Comparison of ENCODE assay signal across 21 mouse cellular contexts in the genomic region with DNA sequence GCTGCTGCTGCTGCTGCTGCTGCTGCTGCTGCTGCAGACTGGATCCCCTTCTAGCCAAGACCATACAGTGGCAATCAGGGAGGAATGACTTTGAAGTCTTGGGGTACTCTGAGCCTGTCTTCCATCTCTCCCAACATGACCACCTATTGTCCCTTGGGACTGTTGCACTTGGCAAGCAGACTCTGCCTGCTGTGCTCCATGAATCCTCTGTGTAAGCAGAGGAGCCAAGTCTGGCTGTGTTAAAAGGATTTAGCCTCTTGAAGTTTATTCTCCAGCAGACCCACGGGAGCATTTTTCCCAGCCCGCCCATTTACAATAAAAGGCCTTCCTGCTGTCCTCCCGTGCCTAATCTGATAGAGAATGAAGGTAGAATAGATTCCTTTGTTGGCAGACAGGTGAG. TPM values are rescaled to one million over a fixed set of nuclear protein-coding genes. Genes with fewer than 3 reads are reported as not detected.
DNase-seq lines count a peak whose midpoint lies in the region; ATAC-seq and TF ChIP-seq lines count a peak whose summit lies in the region.
"Had no signal": no experiment of that assay in that cellular context is flagged by ENCODE, and none has a peak within 500 bp of the region (broad histone marks: within the 10 kb centered on the region; RNA-seq: fewer than 3 reads in every experiment).

No protein-coding gene starts in this region.

- H3K27ac ChIP-seq in forebrain, embryonic 13.5 days = no peak overlapping the region
- no peak overlapping the region for H3K27ac ChIP-seq in forebrain, embryonic 15.5 days (replicated peaks)
- H3K27ac ChIP-seq in hindbrain, postnatal 0 days = no peak overlapping the region
- H3K27ac ChIP-seq in hindbrain, embryonic 11.5 days (ENCODE audit: low read depth, low read length) = no peak overlapping the region
- no peak overlapping the region for H3K27ac ChIP-seq in midbrain, embryonic 15.5 days
- H3K27ac ChIP-seq: embryonic facial prominence, embryonic 12.5 days; hindbrain, embryonic 13.5 days; limb, embryonic 13.5 days; liver, embryonic 14.5 days; lung, embryonic 15.5 days; macrophage had no signal

- H3K9ac ChIP-seq in forebrain, embryonic 13.5 days = no peak overlapping the region
- no peak overlapping the region for H3K9ac ChIP-seq in forebrain, embryonic 15.5 days (replicated peaks)
- no peak overlapping the region for H3K9ac ChIP-seq in hindbrain, postnatal 0 days (replicated peaks; ENCODE audit: low read length)
- H3K9ac ChIP-seq in hindbrain, embryonic 11.5 days (ENCODE audit: low read depth, low read length) = no peak overlapping the region
- no peak overlapping the region for H3K9ac ChIP-seq in midbrain, embryonic 15.5 days
- H3K9ac ChIP-seq: embryonic facial prominence, embryonic 12.5 days; hindbrain, embryonic 13.5 days; limb, embryonic 13.5 days; liver, embryonic 14.5 days; lung, embryonic 15.5 days had no signal

- peaks cover 6% of the 10 kb centered on the region; the same call in 1 of the 2 replicates for H3K4me1 ChIP-seq in forebrain, embryonic 13.5 days
- H3K4me1 ChIP-seq in forebrain, embryonic 15.5 days = 0 out of 2 replicates have a peak, but pooled peaks cover 9% of the 10 kb centered on the region
- H3K4me1 ChIP-seq in hindbrain, postnatal 0 days (ENCODE audit: insufficient read depth, low read length) = peaks cover 6% of the 10 kb centered on the region; the same call in 1 of the 2 replicates
- H3K4me1 ChIP-seq in hindbrain, embryonic 11.5 days (replicated peaks; ENCODE audit: control insufficient read depth, insufficient read depth, low read length) = no peaks in the 10 kb centered on the region
- peaks cover 4% of the 10 kb centered on the region for H3K4me1 ChIP-seq in midbrain, embryonic 15.5 days

- no peaks in the 10 kb centered on the region for H3K27me3 ChIP-seq in forebrain, embryonic 13.5 days
- H3K27me3 ChIP-seq in forebrain, embryonic 15.5 days = no peaks in the 10 kb centered on the region
- H3K27me3 ChIP-seq in hindbrain, postnatal 0 days (ENCODE audit: insufficient read depth, low read length) = no peaks in the 10 kb centered on the region
- no peaks in the 10 kb centered on the region for H3K27me3 ChIP-seq in hindbrain, embryonic 11.5 days (ENCODE audit: control insufficient read depth, insufficient read depth, low read length)
- H3K27me3 ChIP-seq in midbrain, embryonic 15.5 days (replicated peaks) = 0 out of 2 replicates have a peak, but pooled peaks cover 3% of the 10 kb centered on the region
- H3K27me3 ChIP-seq: embryonic facial prominence, embryonic 12.5 days; hindbrain, embryonic 13.5 days; lung, embryonic 15.5 days had no signal

- H3K4me3 ChIP-seq in forebrain, embryonic 13.5 days = no peak overlapping the region
- H3K4me3 ChIP-seq in forebrain, embryonic 15.5 days = no peak overlapping the region
- H3K4me3 ChIP-seq in hindbrain, postnatal 0 days (ENCODE audit: low read length) = no peak overlapping the region
- H3K4me3 ChIP-seq in hindbrain, embryonic 11.5 days (ENCODE audit: low read depth, low read length) = no peak overlapping the region
- no peak overlapping the region for H3K4me3 ChIP-seq in midbrain, embryonic 15.5 days
- H3K4me3 ChIP-seq: embryonic facial prominence, embryonic 12.5 days; hindbrain, embryonic 13.5 days; limb, embryonic 13.5 days; lung, embryonic 15.5 days had no signal

- no peaks in the 10 kb centered on the region for H3K9me3 ChIP-seq in forebrain, embryonic 13.5 days (replicated peaks)
- no peaks in the 10 kb centered on the region for H3K9me3 ChIP-seq in forebrain, embryonic 15.5 days
- H3K9me3 ChIP-seq in hindbrain, postnatal 0 days (ENCODE audit: low read length) = no peaks in the 10 kb centered on the region
- H3K9me3 ChIP-seq in hindbrain, embryonic 11.5 days (ENCODE audit: control insufficient read depth, low read length) = no peaks in the 10 kb centered on the region
- no peaks in the 10 kb centered on the region for H3K9me3 ChIP-seq in midbrain, embryonic 15.5 days
- H3K9me3 ChIP-seq: embryonic facial prominence, embryonic 12.5 days; hindbrain, embryonic 13.5 days; limb, embryonic 13.5 days; lung, embryonic 15.5 days had no signal

- ATAC-seq in forebrain, embryonic 13.5 days = peak; percentile 13; the same call in 1 of the 2 replicates
- no peak for ATAC-seq in forebrain, embryonic 15.5 days (replicated peaks)
- no peak for ATAC-seq in hindbrain, postnatal 0 days
- no peak for ATAC-seq in hindbrain, embryonic 11.5 days (ENCODE audit: low FRiP score)
- peak; percentile 62 for ATAC-seq in midbrain, embryonic 15.5 days (replicated peaks)
- ATAC-seq in frontal cortex, adult (ENCODE audit: low TSS enrichment) = no peak

- TF ChIP-seq CTCF in hindbrain, postnatal 0 days (IDR thresholded peaks at IDR 0.05; ENCODE audit: low read depth) = no peak

- H3K36me3 ChIP-seq in forebrain, embryonic 13.5 days (ENCODE audit: poor library complexity, severe bottlenecking) = no peaks in the 10 kb centered on the region
- no peaks in the 10 kb centered on the region for H3K36me3 ChIP-seq in forebrain, embryonic 15.5 days
- H3K36me3 ChIP-seq in hindbrain, postnatal 0 days (ENCODE audit: insufficient read depth, low read length) = no peaks in the 10 kb centered on the region
- H3K36me3 ChIP-seq in hindbrain, embryonic 11.5 days (ENCODE audit: control insufficient read depth, insufficient read depth, low read length) = no peaks in the 10 kb centered on the region
- H3K36me3 ChIP-seq in midbrain, embryonic 15.5 days (replicated peaks) = no peaks in the 10 kb centered on the region
- H3K36me3 ChIP-seq: G1E; hindbrain, embryonic 13.5 days; limb, embryonic 13.5 days had no signal

- DNase-seq in hindbrain, postnatal 0 days (ENCODE audit: low spot score) = peak; percentile 50
- no peak for DNase-seq in hindbrain, embryonic 11.5 days (ENCODE audit: low spot score)
- DNase-seq in brain, adult 2 months (ENCODE audit: low read depth, low spot score) = peak; percentile 29
- DNase-seq: adrenal gland, postnatal 14 days; cerebellum, adult 8-10 months; gastrocnemius, postnatal 25 days; kidney, adult 11 months; thymus, postnatal 14 days had no signal

- 6% methylated on average over 3 of the region's 3 CpGs for WGBS in forebrain, embryonic 13.5 days
- 7% methylated on average over 3 of the region's 3 CpGs for WGBS in forebrain, embryonic 15.5 days
- whole genome bisulfite sequencing in hindbrain, postnatal 0 days = 8% methylated on average over 3 of the region's 3 CpGs
- WGBS in hindbrain, embryonic 11.5 days = 28% methylated on average over 3 of the region's 3 CpGs
- 4% methylated on average over 3 of the region's 3 CpGs for WGBS in midbrain, embryonic 15.5 days

- H3K4me2 ChIP-seq in forebrain, embryonic 13.5 days = no peak overlapping the region
- no peak overlapping the region for H3K4me2 ChIP-seq in forebrain, embryonic 15.5 days (replicated peaks)
- H3K4me2 ChIP-seq in hindbrain, postnatal 0 days (ENCODE audit: low read depth, low read length) = no peak overlapping the region
- H3K4me2 ChIP-seq in hindbrain, embryonic 11.5 days (replicated peaks; ENCODE audit: low read depth, low read length) = no peak overlapping the region
- H3K4me2 ChIP-seq in midbrain, embryonic 15.5 days = no peak overlapping the region
- H3K4me2 ChIP-seq: embryonic facial prominence, embryonic 12.5 days; hindbrain, embryonic 13.5 days; limb, embryonic 13.5 days; lung, embryonic 15.5 days had no signal

RNA-seq across cellular contexts. Expression of gene Ube2u, which starts 55.9 kb away (rescaled TPM):
- 0.56 and 0.71 TPM in 2 replicates for polyA plus RNA-seq in forebrain, embryonic 13.5 days (2015; fragmentation: Nextera tagmentation; extraction: Ambion mirVana)
- 0.43 and 0.47 TPM in 2 replicates for polyA plus RNA-seq in forebrain, embryonic 15.5 days (2015; fragmentation: Nextera tagmentation; extraction: Ambion mirVana)
- total RNA-seq in hindbrain, postnatal 0 days (2014; rRNA removed) = not detected in 2 replicates
- polyA plus RNA-seq in hindbrain, postnatal 0 days (2015; fragmentation: Nextera tagmentation; extraction: Ambion mirVana) = 0.11 and 0.13 TPM in 2 replicates
- polyA plus RNA-seq in hindbrain, embryonic 11.5 days (2014; fragmentation: Nextera tagmentation; extraction: Ambion mirVana) = 1.0 and 1.4 TPM in 2 replicates
- polyA plus RNA-seq in midbrain, embryonic 15.5 days (2015; fragmentation: Nextera tagmentation; extraction: Ambion mirVana) = 0.29 and 0.63 TPM in 2 replicates
- total RNA-seq: adrenal gland, postnatal 14 days; common myeloid progenitor, adult 5-6 weeks; G1E; gastrocnemius, postnatal 25 days had no signal
- polyA plus RNA-seq: G1E; large intestine, adult 2 months; macrophage had no signal

Comparison
In these comparisons a context has a peak if more than half of its experiments do, and no peak if none do; other contexts are left out.
1. ATAC-seq: peak in forebrain, embryonic 13.5 days (single experiment) and midbrain, embryonic 15.5 days (single experiment); none in forebrain, embryonic 15.5 days (single experiment), hindbrain, postnatal 0 days (single experiment), hindbrain, embryonic 11.5 days (single experiment) and frontal cortex, adult (single experiment).